Mouse (Mus musculus) limb, embryonic 12.5 days (tissue): ENCODE data around the gene Yjefn3. TPM values are rescaled to one million over a fixed set of nuclear protein-coding genes. Genes with fewer than 3 reads are reported as not detected.

ENCODE experiments used
- ATAC-seq: fragments of 200-750 bp; cut with Nextera tagmentation; 2 replicates; pipeline ENCODE4 v1.8.0; 2017; ENCODE audit warnings: low read depth, moderate TSS enrichment; ENCODE audit not compliant: insufficient number of reproducible peaks, insufficient read depth, low FRiP score, low TSS enrichment
- H3K27ac ChIP-seq: fragments of 300-500 bp; sonication (generic); 2 replicates; pipeline ENCODE4 v1.5.1; 2016; ENCODE audit warnings: mild to moderate bottlenecking, moderate library complexity
- H3K27me3 ChIP-seq: fragments of 300-500 bp; sonication (generic); 2 replicates; pipeline ENCODE4 v1.6.1; 2016; ENCODE audit warnings: mild to moderate bottlenecking, moderate library complexity
- H3K36me3 ChIP-seq: fragments of 300-500 bp; sonication (generic); 2 replicates; pipeline ENCODE4 v1.6.1; 2016; ENCODE audit warnings: mild to moderate bottlenecking, moderate library complexity
- H3K4me1 ChIP-seq: fragments of 300-500 bp; sonication (generic); replicated peaks from 2 replicates; pipeline ENCODE4 v1.6.1; 2016
- H3K4me2 ChIP-seq: fragments of 300-500 bp; sonication (generic); 2 replicates; pipeline ENCODE4 v1.6.1; 2016; ENCODE audit warnings: mild to moderate bottlenecking, moderate library complexity
- H3K4me3 ChIP-seq: fragments of 300-500 bp; sonication (generic); replicated peaks from 2 replicates; pipeline ENCODE4 v1.5.1; 2016; ENCODE audit warnings: mild to moderate bottlenecking
- H3K9ac ChIP-seq: fragments of 300-500 bp; sonication (generic); replicated peaks from 2 replicates; pipeline ENCODE4 v1.6.1; 2016; ENCODE audit warnings: mild to moderate bottlenecking, moderate library complexity
- H3K9me3 ChIP-seq: fragments of 300-500 bp; sonication (generic); 2 replicates; pipeline ENCODE4 v1.6.1; 2016; ENCODE audit warnings: mild to moderate bottlenecking, moderate library complexity
- whole genome bisulfite sequencing: fragments of 180-500 bp; shearing (Covaris S2); methylation state at CpG from one replicate; pipeline ENCODE4 v1.1.7; 2016; 5-methylcytosine and 5-hydroxymethylcytosine counted together
- polyA plus RNA-seq: library from polyadenylated mRNA; unstranded; fragments of >200 nt; fragmentation: Nextera tagmentation; extraction: Ambion mirVana; gene quantifications from 2 replicates; pipeline ENCODE4 v1.2.1, GENCODE M21; 2016

The Yjefn3 gene
- polyA plus RNA-seq, 1 experiment from 2014 or later: 7.4 TPM

GRCm38 (mm10) chr8:69933811-69934210 is 31.3 kb upstream of the Yjefn3 start:
- no peak overlapping the region for H3K9ac ChIP-seq
- H3K4me1 ChIP-seq: peaks cover 8% of the 10 kb centered on the region; the same call in 1 of the 2 replicates
- H3K4me3 ChIP-seq: no peak overlapping the region
- no peak overlapping the region for H3K4me2 ChIP-seq
- 68% methylated on average over 2 of the region's 2 CpGs for WGBS
- H3K36me3 ChIP-seq: peaks cover 44% of the 10 kb centered on the region
- no peaks in the 10 kb centered on the region for H3K27me3 ChIP-seq
- H3K9me3 ChIP-seq: no peaks in the 10 kb centered on the region
- ATAC-seq: no peak
- no peak overlapping the region for H3K27ac ChIP-seq

GRCm38 (mm10) chr8:69926901-69927300 is 24.4 kb upstream of the Yjefn3 start:
- no peak for ATAC-seq
- Histone ChIP-seq H3K9ac (no peak overlapping the region), H3K4me1 (no peaks in the 10 kb centered on the region), H3K27ac (no peak overlapping the region), H3K4me3 (no peak overlapping the region), H3K36me3 (peaks cover 23% of the 10 kb centered on the region), H3K4me2 (no peak overlapping the region), H3K9me3 (no peaks in the 10 kb centered on the region), H3K27me3 (no peaks in the 10 kb centered on the region)

GRCm38 (mm10) chr8:69923986-69924385 is 21.5 kb upstream of the Yjefn3 start:
- Histone ChIP-seq H3K27ac (no peak overlapping the region), H3K4me1 (peaks cover 18% of the 10 kb centered on the region), H3K4me3 (no peak overlapping the region), H3K4me2 (no peak overlapping the region), H3K36me3 (peaks cover 27% of the 10 kb centered on the region), H3K27me3 (no peaks in the 10 kb centered on the region), H3K9me3 (no peaks in the 10 kb centered on the region), H3K9ac (no peak overlapping the region)
- ATAC-seq: no peak
- WGBS: 88% methylated on average over 1 of the region's 1 CpGs

- Histone ChIP-seq H3K4me2 (no peak overlapping the region), H3K27me3 (no peaks in the 10 kb centered on the region), H3K36me3 (peaks cover 31% of the 10 kb centered on the region), H3K9me3 (no peaks in the 10 kb centered on the region), H3K4me3 (no peak overlapping the region), H3K27ac (peak overlapping the region; percentile 75), H3K4me1 (peaks cover 18% of the 10 kb centered on the region), H3K9ac (peak overlapping the region; percentile 35)
- WGBS: 88% methylated on average over 2 of the region's 2 CpGs
- no peak for ATAC-seq
Measured at GRCm38 (mm10) chr8:69921141-69921540, 18.6 kb upstream of the Yjefn3 start.

- ATAC-seq: peak; percentile 19; the same call in 1 of the 2 replicates
- no peak overlapping the region for H3K4me3 ChIP-seq
- 48% methylated on average over 11 of the region's 11 CpGs for WGBS
Measured at GRCm38 (mm10) chr8:69919876-69920662, 17.6 kb upstream of the Yjefn3 start.

GRCm38 (mm10) chr8:69919010-69919409 is 16.5 kb upstream of the Yjefn3 start:
- H3K4me3 ChIP-seq: no peak overlapping the region
- H3K36me3 ChIP-seq: peaks cover 48% of the 10 kb centered on the region
- H3K9ac ChIP-seq: no peak overlapping the region
- 62% methylated on average over 1 of the region's 1 CpGs for WGBS
- no peaks in the 10 kb centered on the region for H3K9me3 ChIP-seq
- no peaks in the 10 kb centered on the region for H3K27me3 ChIP-seq
- ATAC-seq: no peak
- no peak overlapping the region for H3K4me2 ChIP-seq
- H3K27ac ChIP-seq: no peak overlapping the region
- peaks cover 18% of the 10 kb centered on the region for H3K4me1 ChIP-seq

More at GRCm38 (mm10) chr8:69919876-69920662, 17.6 kb upstream of the Yjefn3 start:
- no peaks in the 10 kb centered on the region for H3K27me3 ChIP-seq
- H3K27ac ChIP-seq: peak overlapping the region; percentile 75
- H3K9ac ChIP-seq: 0 out of 2 replicates have a peak overlapping the region, but pooled peaks have one; percentile 35
- H3K36me3 ChIP-seq: peaks cover 37% of the 10 kb centered on the region
- H3K9me3 ChIP-seq: no peaks in the 10 kb centered on the region
- H3K4me2 ChIP-seq: 0 out of 2 replicates have a peak overlapping the region, but pooled peaks have one; percentile 11
- peaks cover 18% of the 10 kb centered on the region for H3K4me1 ChIP-seq

- Histone ChIP-seq H3K27me3 (no peaks in the 10 kb centered on the region), H3K4me1 (peaks cover 18% of the 10 kb centered on the region), H3K4me2 (no peak overlapping the region), H3K4me3 (no peak overlapping the region), H3K9ac (no peak overlapping the region), H3K9me3 (no peaks in the 10 kb centered on the region), H3K36me3 (peaks cover 49% of the 10 kb centered on the region), H3K27ac (no peak overlapping the region)
- ATAC-seq: no peak
Measured at GRCm38 (mm10) chr8:69918506-69918905, 16.0 kb upstream of the Yjefn3 start.

GRCm38 (mm10) chr8:69915748-69916147 is 13.2 kb upstream of the Yjefn3 start:
- H3K4me2 ChIP-seq: no peak overlapping the region
- no peaks in the 10 kb centered on the region for H3K27me3 ChIP-seq
- ATAC-seq: no peak
- H3K9ac ChIP-seq: no peak overlapping the region
- H3K27ac ChIP-seq: no peak overlapping the region
- peaks cover 10% of the 10 kb centered on the region for H3K4me1 ChIP-seq
- peaks cover 72% of the 10 kb centered on the region for H3K36me3 ChIP-seq
- H3K9me3 ChIP-seq: no peaks in the 10 kb centered on the region
- no peak overlapping the region for H3K4me3 ChIP-seq
- 75% methylated on average over 5 of the region's 5 CpGs for WGBS

- Histone ChIP-seq H3K4me2 (no peak overlapping the region), H3K4me3 (no peak overlapping the region), H3K9ac (no peak overlapping the region), H3K36me3 (peaks cover 85% of the 10 kb centered on the region), H3K27ac (no peak overlapping the region), H3K9me3 (no peaks in the 10 kb centered on the region), H3K27me3 (no peaks in the 10 kb centered on the region), H3K4me1 (no peaks in the 10 kb centered on the region; the same call in 1 of the 2 replicates)
- no peak for ATAC-seq
- WGBS: 89% methylated on average over 4 of the region's 4 CpGs
Measured at GRCm38 (mm10) chr8:69914526-69914925, 12.0 kb upstream of the Yjefn3 start.

GRCm38 (mm10) chr8:69912478-69913074 is 10.1 kb upstream of the Yjefn3 start:
- no peak overlapping the region for H3K4me2 ChIP-seq
- no peak overlapping the region for H3K4me3 ChIP-seq
- no peaks in the 10 kb centered on the region for H3K4me1 ChIP-seq
- peaks cover 99% of the 10 kb centered on the region for H3K36me3 ChIP-seq
- no peak overlapping the region for H3K27ac ChIP-seq
- H3K9ac ChIP-seq: no peak overlapping the region
- H3K27me3 ChIP-seq: no peaks in the 10 kb centered on the region
- ATAC-seq: no peak
- 88% methylated on average over 12 of the region's 12 CpGs for WGBS
- H3K9me3 ChIP-seq: no peaks in the 10 kb centered on the region

- no peak overlapping the region for H3K4me3 ChIP-seq
- H3K4me2 ChIP-seq: no peak overlapping the region
- no peak overlapping the region for H3K27ac ChIP-seq
- H3K27me3 ChIP-seq: no peaks in the 10 kb centered on the region
- ATAC-seq: no peak
- peaks cover 98% of the 10 kb centered on the region for H3K36me3 ChIP-seq
- 93% methylated on average over 13 of the region's 13 CpGs for WGBS
- H3K9me3 ChIP-seq: no peaks in the 10 kb centered on the region
- no peak overlapping the region for H3K9ac ChIP-seq
- H3K4me1 ChIP-seq: no peaks in the 10 kb centered on the region
Measured at GRCm38 (mm10) chr8:69911917-69912316, 9.4 kb upstream of the Yjefn3 start.
